Mouse (Mus musculus) cerebellum, adult 8-10 months (tissue): ENCODE data around the gene Kcne3.

Source experiments
- DNase-seq: peaks from one replicate; pipeline ENCODE4 v3.0.0; 2022

Gene Kcne3

GRCm38 (mm10) chr7:100176269-100176668, at the start of gene Kcne3:
Kcne3 (plus strand) TSS chr7:100176502.
- DNase-seq, result no peak

GRCm38 (mm10) chr7:100126514-100126913, 49.8 kb upstream of the Kcne3 start:
- no peak for DNase-seq

- no peak for DNase-seq
These were observed 47.9 kb upstream of the Kcne3 start for GRCm38 (mm10) chr7:100128262-100129041.

GRCm38 (mm10) chr7:100130592-100130991, 45.7 kb upstream of the Kcne3 start:
- no peak for DNase-seq

GRCm38 (mm10) chr7:100132379-100132778, 43.9 kb upstream of the Kcne3 start:
- no peak for DNase-seq

GRCm38 (mm10) chr7:100137038-100137437, 39.3 kb upstream of the Kcne3 start:
- no peak for DNase-seq

GRCm38 (mm10) chr7:100138075-100138474, 38.2 kb upstream of the Kcne3 start:
- no peak for DNase-seq

- DNase-seq, result no peak
These were observed 35.7 kb upstream of the Kcne3 start for GRCm38 (mm10) chr7:100140591-100140990.

- DNase-seq, result peak; percentile 3
These were observed 27.7 kb upstream of the Kcne3 start for GRCm38 (mm10) chr7:100148586-100148985.

- no peak for DNase-seq
These were observed 26.2 kb upstream of the Kcne3 start for GRCm38 (mm10) chr7:100150086-100150485.

GRCm38 (mm10) chr7:100150626-100151025, 25.7 kb upstream of the Kcne3 start:
- no peak for DNase-seq

GRCm38 (mm10) chr7:100157669-100158068, 18.6 kb upstream of the Kcne3 start:
- DNase-seq, result peak; percentile 6

GRCm38 (mm10) chr7:100159105-100159841, 17.0 kb upstream of the Kcne3 start, which contains the start of gene Lipt2:
Lipt2 (plus strand) TSS chr7:100159277.
- peak; percentile 90 for DNase-seq

- no peak for DNase-seq
These were observed 16.3 kb upstream of the Kcne3 start for GRCm38 (mm10) chr7:100160006-100160405.

- DNase-seq, result no peak
These were observed 12.8 kb upstream of the Kcne3 start for GRCm38 (mm10) chr7:100163506-100163905.

- no peak for DNase-seq
These were observed 7.6 kb upstream of the Kcne3 start for GRCm38 (mm10) chr7:100168654-100169053.

GRCm38 (mm10) chr7:100170756-100171155, 5.5 kb upstream of the Kcne3 start:
- no peak for DNase-seq

- no peak for DNase-seq
These were observed 2.0 kb downstream of the Kcne3 start for GRCm38 (mm10) chr7:100178016-100178890.

GRCm38 (mm10) chr7:100178891-100179233, 2.6 kb downstream of the Kcne3 start:
- DNase-seq, result no peak

- DNase-seq, result no peak
These were observed 3.1 kb downstream of the Kcne3 start for GRCm38 (mm10) chr7:100179394-100179793.

- no peak for DNase-seq
These were observed 3.6 kb downstream of the Kcne3 start for GRCm38 (mm10) chr7:100179836-100180407.

- DNase-seq, result no peak
These were observed 4.9 kb downstream of the Kcne3 start for GRCm38 (mm10) chr7:100181176-100181575.

GRCm38 (mm10) chr7:100181614-100182013, 5.3 kb downstream of the Kcne3 start:
- no peak for DNase-seq
